Mouse (Mus musculus) neutrophil, adult 65 days (primary cell): ENCODE results near the gene Gm4884. TPM values are rescaled to one million over a fixed set of nuclear protein-coding genes. Genes with fewer than 3 reads are reported as not detected.

Experiments used
- total RNA-seq: library from RNA; stranded (reverse); gene quantifications from 2 replicates; pipeline ENCODE4 v1.2.4, GENCODE M21; 2023

Gene Gm4884
- total RNA-seq: not detected in 2 replicates

GRCm38 (mm10) chr7:41032419-41032818 is at the start of gene Gm4884:
Gm4884 (plus strand) TSS chr7:41032719.

GRCm38 (mm10) chr7:40987243-40987642 is 45.3 kb upstream of the Gm4884 start, which contains the start of gene 4930433I11Rik:
4930433I11Rik (plus strand) TSS chr7:40987543.

Other genes starting within 250 kb of the Gm4884 start
- not detected in 2 replicates for gene Vstm2b, start 134.4 kb upstream of the Gm4884 start, total RNA-seq
- gene 4930433I11Rik, start 45.2 kb upstream of the Gm4884 start, total RNA-seq: not detected in 2 replicates
- gene Gm5592, start 121.1 kb downstream of the Gm4884 start, total RNA-seq: not detected in 2 replicates